Mouse (Mus musculus) left cerebral cortex, postnatal 10 days (tissue): ENCODE results near the gene Cdh4. TPM values are rescaled to one million over a fixed set of nuclear protein-coding genes. Genes with fewer than 3 reads are reported as not detected.

Experiments used
- DNase-seq, 2 experiments: peaks; one replicate each; pipeline ENCODE4 v3.0.0; 2021 to 2022; ENCODE audit warnings: low spot score in 2 of 2, mixed read lengths in 1 of 2; ENCODE audit errors: extremely low spot score in 1 of 2
- intact Hi-C: fragments of 180-260 bp; cut with DNase I; formaldehyde crosslinking; loops from one replicate; pipeline ENCODE4 v1.15.1; 2025
- total RNA-seq, 2 experiments: library from RNA; stranded (reverse); gene quantifications; 2 replicates each; pipeline ENCODE4 v1.2.3; 2021

The Cdh4 gene
- total RNA-seq: 10 to 100 TPM; 36.4 to 41.2 TPM

GRCm38 (mm10) chr2:179442191-179442540 lies at the start of gene Cdh4:
Cdh4 (plus strand) TSS chr2:179442431.
- intact Hi-C loops: loop anchor here (5.0 to 10.0 kb wide), 3 partner anchors 95 to 433 kb away; no protein-coding TSS in a partner anchor
- peak; percentile 37 to 80 for DNase-seq

GRCm38 (mm10) chr2:179395442-179395841 lies 46.8 kb upstream of the Cdh4 start:
- intact Hi-C loops: no loop called here
- no peak for DNase-seq

GRCm38 (mm10) chr2:179399645-179400249 lies 42.5 kb upstream of the Cdh4 start:
- intact Hi-C loops: no loop called here
- DNase-seq: peak; percentile 48 to 50

GRCm38 (mm10) chr2:179410866-179411561 lies 31.2 kb upstream of the Cdh4 start:
- no peak for DNase-seq
- intact Hi-C loops: no loop called here

GRCm38 (mm10) chr2:179412966-179413365 lies 29.3 kb upstream of the Cdh4 start:
- DNase-seq: peak in 1 of 2 experiments; percentile 61
- intact Hi-C loops: no loop called here

GRCm38 (mm10) chr2:179414253-179414652 lies 28.0 kb upstream of the Cdh4 start:
- intact Hi-C loops: no loop called here
- no peak for DNase-seq

- DNase-seq: no peak
- intact Hi-C loops: no loop called here
Measured at GRCm38 (mm10) chr2:179414704-179415103, 27.5 kb upstream of the Cdh4 start.

GRCm38 (mm10) chr2:179415892-179416403 lies 26.3 kb upstream of the Cdh4 start:
- no peak for DNase-seq
- intact Hi-C loops: no loop called here

- no peak for DNase-seq
- intact Hi-C loops: no loop called here
Measured at GRCm38 (mm10) chr2:179416587-179417227, 25.5 kb upstream of the Cdh4 start.

- intact Hi-C loops: no loop called here
- no peak for DNase-seq
Measured at GRCm38 (mm10) chr2:179425602-179426001, 16.6 kb upstream of the Cdh4 start.

- intact Hi-C loops: no loop called here
- DNase-seq: no peak
Measured at GRCm38 (mm10) chr2:179428889-179429288, 13.3 kb upstream of the Cdh4 start.

- DNase-seq: peak; percentile 38 to 45
- intact Hi-C loops: loop anchor here (5.0 to 10.0 kb wide), 3 partner anchors 97 to 435 kb away; no protein-coding TSS in a partner anchor
Measured at GRCm38 (mm10) chr2:179440161-179440560, 2.1 kb upstream of the Cdh4 start.

- no peak for DNase-seq
- intact Hi-C loops: loop anchor here (5.0 to 10.0 kb wide), 3 partner anchors 96 to 434 kb away; no protein-coding TSS in a partner anchor
Measured at GRCm38 (mm10) chr2:179441086-179441485, 1.1 kb upstream of the Cdh4 start.

- peak in 1 of 2 experiments; percentile 46 for DNase-seq
- intact Hi-C loops: loop anchor here (5.0 to 10.0 kb wide), 3 partner anchors 96 to 433 kb away; no protein-coding TSS in a partner anchor
Measured at GRCm38 (mm10) chr2:179441717-179442116, 514 bp upstream of the Cdh4 start.

- DNase-seq: peak; percentile 22 to 73
- intact Hi-C loops: loop anchor here (5.0 to 10.0 kb wide), 3 partner anchors 95 to 432 kb away; no protein-coding TSS in a partner anchor
Measured at GRCm38 (mm10) chr2:179442541-179443225, 452 bp downstream of the Cdh4 start.

- peak in 1 of 2 experiments; percentile 71 for DNase-seq
Measured at GRCm38 (mm10) chr2:179443226-179443815, 1.1 kb downstream of the Cdh4 start.

GRCm38 (mm10) chr2:179443959-179444358 lies 1.7 kb downstream of the Cdh4 start:
- no peak for DNase-seq
- intact Hi-C loops: loop anchor here (5.0 to 10.0 kb wide), 3 partner anchors 93 to 431 kb away; no protein-coding TSS in a partner anchor

More at GRCm38 (mm10) chr2:179443226-179443815, 1.1 kb downstream of the Cdh4 start:
- intact Hi-C loops: loop anchor here (5.0 to 10.0 kb wide), 3 partner anchors 94 to 431 kb away; no protein-coding TSS in a partner anchor

- DNase-seq: no peak
- intact Hi-C loops: loop anchor here (10.0 kb wide), 2 partner anchors 277 to 427 kb away; no protein-coding TSS in a partner anchor
Measured at GRCm38 (mm10) chr2:179448256-179448655, 6.0 kb downstream of the Cdh4 start.
